Mouse (Mus musculus): Measurements from ENCODE around the gene Wipf3.

GRCm38 (mm10) chr6:54432191-54432590, 2.8 kb downstream of the Wipf3 start:
- no peak for TF ChIP-seq ZKSCAN1 (IDR thresholded peaks at IDR 0.05; ENCODE audit: borderline replicate concordance, low read depth, low read length)
- TF ChIP-seq POLR2A (IDR thresholded peaks at IDR 0.05; ENCODE audit: low read depth, low read length), result no peak
- no peak for TF ChIP-seq MAFK (IDR thresholded peaks at IDR 0.05; ENCODE audit: insufficient replicate concordance, low read length)
- TF ChIP-seq ZC3H11A (IDR thresholded peaks at IDR 0.05; ENCODE audit: low read depth, low read length), result no peak
- no peak for TF ChIP-seq NELFE (IDR thresholded peaks at IDR 0.05; ENCODE audit: low read depth, low read length)
- no peak for TF ChIP-seq E2F4 (IDR thresholded peaks at IDR 0.05; ENCODE audit: insufficient replicate concordance, low read depth, low read length)
- TF ChIP-seq MXI1 (IDR thresholded peaks at IDR 0.05; ENCODE audit: low read depth, low read length), result no peak
- TF ChIP-seq CTCF (conservative IDR thresholded peaks at IDR 0.05 in 1 of 2, IDR thresholded peaks at IDR 0.05 in 1 of 2; ENCODE audit: low read depth in 2 of 2, low read length in 2 of 2), result no peak
- no peak for TF ChIP-seq EP300 (IDR thresholded peaks at IDR 0.05; ENCODE audit: low read length)
